Mouse (Mus musculus) lung, postnatal 4 days (tissue): ENCODE measurements around the gene H2-Eb1.

Experiments used
- DNase-seq, 2 experiments: peaks; one replicate each; pipeline ENCODE4 v3.0.0; 2021

Gene H2-Eb1

DNA sequence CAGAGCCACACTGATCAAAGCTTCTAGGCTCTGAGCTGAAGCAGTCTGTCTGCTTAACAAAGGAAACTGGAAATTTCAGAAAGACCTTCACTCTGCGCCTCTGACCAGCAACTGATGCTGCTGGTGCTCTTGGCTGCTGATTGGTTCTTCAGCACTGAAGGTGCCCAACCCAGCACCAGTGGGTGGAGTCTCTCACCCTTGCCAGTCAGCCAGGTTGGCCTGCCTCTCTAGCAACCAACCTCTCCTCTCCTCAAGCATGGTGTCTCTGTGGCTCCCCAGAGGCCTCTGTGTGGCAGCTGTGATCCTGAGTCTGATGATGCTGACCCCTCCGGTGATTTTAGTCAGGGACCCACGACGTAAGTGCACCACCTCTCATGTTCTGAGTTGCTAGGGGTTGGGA lies 19.8 kb downstream of the H2-Eb1 start, which contains the start of gene H2-Eb2:
TSS of gene H2-Eb2 (plus strand) at position 230 of the 400 bp plus-strand sequence.
- DNase-seq = peak in 1 of 2 experiments; percentile 33

DNA sequence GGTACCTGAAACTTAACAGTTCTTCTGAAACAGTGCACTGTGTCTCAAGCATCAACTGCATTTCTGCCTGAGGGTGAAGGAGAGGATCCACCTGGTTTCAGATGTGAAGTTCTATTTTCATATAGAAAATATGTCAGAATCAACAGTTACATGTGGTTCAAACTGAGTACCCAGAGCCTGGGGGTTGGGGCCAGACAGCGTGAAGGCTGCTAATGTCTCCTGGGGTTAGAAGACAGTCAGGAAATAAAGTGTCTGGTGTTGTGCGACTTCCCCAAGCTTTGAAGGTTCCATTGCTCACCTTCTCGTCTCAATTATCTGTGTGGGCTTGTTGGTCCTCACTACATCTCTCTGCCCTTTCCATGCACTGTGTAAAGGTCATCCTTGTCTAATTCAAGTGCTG lies 20.7 kb downstream of the H2-Eb1 start:
- DNase-seq = no peak

DNA sequence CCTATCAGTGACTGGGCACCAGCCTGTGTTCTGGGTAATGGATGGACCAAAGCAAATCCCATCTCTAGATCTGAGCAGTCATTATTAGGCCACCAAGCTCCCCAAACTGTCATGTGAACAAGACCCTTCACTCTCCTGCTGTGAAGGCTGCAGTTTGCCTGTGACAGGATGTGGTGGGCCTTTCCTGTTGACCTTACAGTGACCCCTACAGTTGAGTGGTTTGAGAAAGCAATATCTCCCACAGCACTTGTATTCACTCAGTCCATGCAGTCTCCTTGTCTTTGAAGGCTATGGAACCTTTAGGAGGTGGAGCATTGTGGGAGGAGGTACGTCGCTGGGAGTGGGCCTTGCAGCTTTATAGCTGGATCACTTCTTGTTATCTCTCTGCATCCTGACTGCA lies 24.1 kb downstream of the H2-Eb1 start:
- DNase-seq = no peak

DNA sequence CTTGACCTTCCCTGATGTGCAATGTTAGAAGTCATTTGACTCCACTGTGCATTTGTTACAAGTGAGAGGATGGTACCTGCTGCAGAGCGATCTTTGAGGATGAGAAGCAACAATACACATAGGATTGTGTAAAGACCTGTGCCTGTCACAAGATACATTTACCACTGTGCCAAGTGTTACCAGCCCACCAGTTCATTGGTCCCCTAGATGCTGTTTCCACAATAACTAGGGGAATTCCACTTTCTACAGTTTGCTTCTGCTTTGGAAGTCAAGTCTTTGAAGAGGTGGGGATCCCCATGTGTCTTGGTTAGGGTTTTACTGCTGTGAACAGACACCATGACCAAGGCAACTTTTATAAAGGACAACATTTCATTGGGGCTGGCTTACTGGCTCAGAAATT lies 25.5 kb downstream of the H2-Eb1 start:
- DNase-seq = no peak

DNA sequence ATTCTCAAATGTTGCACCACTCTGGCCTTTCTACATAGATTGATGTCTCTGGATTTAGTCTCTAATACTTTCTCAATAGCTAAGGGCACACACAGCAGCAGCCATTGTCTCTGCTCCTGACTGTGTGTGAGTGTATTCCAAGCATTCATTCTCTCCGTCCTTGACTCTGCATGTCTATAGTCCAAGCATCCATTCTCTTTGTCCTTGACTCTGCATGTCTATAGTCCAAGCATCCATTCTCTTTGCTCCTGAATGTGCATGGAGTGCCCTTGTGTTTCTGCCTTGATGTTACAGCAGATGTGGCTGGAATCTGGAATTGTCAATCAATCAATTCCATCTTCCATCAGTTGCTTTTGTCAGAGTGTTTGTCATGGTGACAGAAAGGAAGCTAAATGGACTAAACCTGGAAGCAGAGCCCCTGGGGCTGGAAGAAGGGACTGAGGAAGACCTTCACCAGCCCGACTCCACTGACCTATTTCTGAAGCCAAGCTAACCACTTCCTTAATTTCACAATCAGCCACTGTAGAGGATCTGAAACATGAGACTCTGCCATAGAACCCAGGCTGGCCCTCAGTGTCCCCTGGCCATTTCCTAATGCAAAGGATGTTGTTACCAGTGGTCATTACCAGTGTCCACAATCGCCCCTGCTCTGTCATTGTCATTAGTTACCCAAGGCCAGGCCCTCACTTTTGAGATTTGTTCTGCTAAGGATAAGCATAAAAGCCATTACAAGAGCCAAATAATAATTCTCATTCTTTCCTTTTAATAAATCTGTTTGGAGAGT lies 35.1 kb downstream of the H2-Eb1 start:
- no peak for DNase-seq

DNA sequence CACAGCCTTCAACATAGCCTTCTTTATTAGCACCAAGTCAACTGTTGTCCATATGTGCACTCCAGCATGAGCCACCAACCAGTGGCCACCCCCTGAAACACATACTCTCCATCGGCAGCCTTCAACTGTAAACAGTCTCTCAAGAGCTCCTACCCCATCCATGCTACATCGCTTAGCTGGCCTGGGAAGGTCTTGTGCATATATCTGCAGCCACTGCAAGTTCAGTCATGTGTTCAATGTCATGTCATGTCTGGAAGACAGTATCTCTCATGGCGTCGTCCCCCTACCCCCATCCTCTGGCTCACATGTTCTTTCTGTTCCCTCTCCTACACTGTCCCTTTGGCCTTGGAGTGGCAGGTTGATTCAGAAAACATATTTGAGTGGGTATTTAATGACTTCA lies 39.2 kb downstream of the H2-Eb1 start:
- DNase-seq = no peak

DNA sequence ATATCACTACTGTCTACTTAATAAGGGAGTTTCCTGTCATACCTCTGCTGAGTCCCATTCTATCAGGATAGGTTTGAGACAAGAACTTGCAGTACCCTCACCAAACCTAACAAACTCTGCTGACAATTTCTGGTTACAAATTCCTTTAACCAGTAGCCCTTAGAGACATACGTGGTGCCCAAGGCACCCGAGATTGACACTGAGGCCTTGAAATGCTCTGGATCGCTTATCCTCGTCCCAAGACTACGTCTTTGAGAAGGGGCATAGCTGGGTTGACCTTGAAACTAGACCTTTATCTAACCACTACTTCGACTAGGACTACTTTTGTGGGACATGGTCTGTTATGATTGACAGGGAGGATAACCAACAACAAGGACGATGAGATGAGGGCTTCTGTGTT lies 39.8 kb downstream of the H2-Eb1 start:
- DNase-seq = no peak

DNA sequence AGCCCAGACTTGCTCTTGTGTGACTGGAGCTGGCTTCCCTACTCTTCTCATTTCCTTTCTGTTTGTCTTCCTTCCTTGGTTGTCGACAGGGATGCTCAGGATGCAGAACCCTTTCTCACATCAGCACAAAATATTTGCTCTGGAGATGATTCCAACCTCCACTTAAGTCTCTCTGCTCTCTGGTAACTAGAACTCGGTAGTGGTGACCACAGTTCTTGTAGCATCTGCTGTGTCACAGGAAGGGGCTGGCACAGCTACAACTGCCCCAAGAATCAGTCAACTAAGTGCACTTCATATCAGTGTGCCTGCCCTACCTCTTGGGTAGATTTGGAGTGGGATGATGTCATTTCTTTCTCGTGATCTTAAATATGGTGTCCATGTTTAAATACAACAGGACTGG lies 40.4 kb downstream of the H2-Eb1 start:
- DNase-seq = no peak

DNA sequence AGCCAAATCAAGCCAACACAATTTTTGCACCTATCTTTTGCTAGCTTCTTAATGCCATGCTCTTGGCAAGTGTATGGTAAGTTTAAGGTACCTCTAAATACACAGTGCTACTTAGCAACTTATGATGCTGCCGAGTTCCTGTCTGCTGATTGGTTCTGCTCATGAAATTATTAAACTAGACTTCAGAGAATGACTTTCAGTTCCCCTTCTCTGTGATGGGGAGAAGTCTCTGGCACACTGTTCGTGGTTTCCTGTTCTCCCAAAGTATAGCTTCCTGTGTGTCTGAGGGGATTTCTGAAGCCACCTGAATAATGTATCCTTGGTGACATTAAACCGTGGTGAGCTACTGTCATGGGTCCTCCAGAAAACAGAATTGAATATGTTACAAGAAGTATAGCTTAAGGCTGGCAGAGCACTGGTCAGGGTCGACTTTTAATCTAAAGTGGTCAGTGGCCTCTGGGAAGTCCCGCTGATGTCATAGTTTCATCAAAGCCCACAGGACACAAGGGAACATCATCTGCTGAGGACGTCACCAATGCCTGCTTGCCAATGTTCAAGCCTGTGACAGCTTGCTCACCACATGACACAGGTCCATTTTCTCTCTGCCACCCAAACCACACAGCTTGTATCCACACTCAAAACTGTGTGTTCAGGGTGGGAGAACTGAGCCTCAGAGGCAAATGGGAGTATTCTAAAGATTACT lies 42.1 kb downstream of the H2-Eb1 start:
- DNase-seq = peak in 1 of 2 experiments; percentile 72

DNA sequence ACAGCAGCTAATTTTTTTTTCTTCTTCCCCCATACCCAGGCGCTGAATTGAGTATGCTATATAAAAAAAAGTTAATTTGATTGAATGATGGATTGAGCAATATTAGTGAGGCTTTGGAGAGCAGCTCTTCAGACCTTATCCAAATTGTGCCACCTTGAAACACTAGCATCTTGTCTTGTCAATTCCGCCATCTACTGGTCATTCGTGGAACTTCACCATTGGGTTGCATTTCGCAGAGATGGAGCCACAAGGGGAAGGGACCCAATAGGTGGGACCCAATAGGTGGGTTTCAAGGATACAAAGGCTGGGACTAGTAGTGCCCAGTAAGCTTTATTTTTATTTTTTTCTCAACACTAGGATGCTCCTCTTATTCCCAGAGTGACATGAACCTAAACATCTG lies 43.8 kb downstream of the H2-Eb1 start:
- DNase-seq = peak in 1 of 2 experiments; percentile 82

DNA sequence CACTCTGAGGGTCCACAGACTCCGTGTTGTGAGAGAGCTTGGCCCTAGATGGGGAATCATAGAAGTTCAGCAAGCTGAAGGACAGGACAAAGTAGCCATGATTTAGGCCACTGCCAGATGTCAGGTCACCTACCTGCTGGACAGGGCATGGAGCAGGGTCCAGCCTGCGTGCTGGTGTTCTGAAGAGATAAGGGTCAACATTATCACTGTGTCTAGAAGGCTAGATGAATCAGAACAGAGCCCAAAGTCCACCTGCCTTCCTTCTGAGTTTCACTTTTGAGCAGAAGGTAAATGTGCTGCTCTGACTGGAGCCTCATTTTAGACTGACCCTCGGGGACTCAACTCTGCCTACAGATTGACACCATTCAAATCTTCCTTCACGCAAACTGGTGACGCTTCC lies 48.9 kb downstream of the H2-Eb1 start, which contains the start of gene Btnl2:
TSS of gene Btnl2 (plus strand) at position 284 of the 400 bp plus-strand sequence.
- DNase-seq = no peak

DNA sequence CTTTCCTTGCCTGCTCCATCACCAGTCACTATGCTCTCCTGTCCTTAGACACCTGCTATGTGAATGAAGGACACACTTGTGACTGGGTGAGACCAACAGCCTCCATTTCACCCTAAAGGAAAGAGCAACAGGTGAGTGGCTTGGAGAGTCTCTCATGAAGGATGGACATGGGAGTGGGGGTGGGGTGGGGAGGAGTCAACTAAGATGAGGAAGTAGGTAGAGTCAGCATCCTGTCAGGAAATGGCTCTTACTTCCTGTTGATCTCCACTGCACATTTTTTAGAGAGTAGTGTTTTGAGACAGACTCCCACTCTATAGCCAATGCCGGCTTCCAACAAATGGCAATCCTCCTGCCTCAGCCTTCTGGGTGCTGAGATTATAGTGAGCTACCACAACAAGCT lies 49.3 kb downstream of the H2-Eb1 start:
- DNase-seq = peak in 1 of 2 experiments; percentile 19

DNA sequence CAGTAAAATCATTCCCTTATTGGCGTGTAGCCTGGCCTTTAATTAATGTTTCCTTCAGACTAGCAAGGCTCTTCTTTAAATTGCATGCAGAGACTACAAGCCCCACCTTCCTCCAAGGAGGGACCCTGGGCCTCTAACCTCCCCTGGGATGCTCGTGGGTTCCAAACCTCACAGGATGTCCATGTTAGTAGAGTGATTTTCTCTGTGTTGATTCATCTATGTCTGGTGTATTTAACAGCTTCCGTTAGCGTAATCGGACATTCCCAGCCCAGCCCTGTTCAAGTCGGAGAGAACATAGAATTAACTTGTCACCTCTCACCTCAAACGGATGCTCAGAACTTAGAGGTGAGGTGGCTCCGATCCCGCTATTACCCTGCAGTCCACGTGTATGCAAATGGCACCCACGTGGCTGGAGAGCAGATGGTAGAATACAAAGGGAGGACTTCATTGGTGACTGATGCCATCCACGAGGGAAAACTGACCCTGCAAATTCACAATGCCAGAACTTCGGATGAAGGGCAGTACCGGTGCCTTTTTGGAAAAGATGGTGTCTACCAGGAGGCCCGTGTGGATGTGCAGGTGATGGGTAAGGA lies 57.4 kb downstream of the H2-Eb1 start:
- peak in 1 of 2 experiments; percentile 9 for DNase-seq

DNA sequence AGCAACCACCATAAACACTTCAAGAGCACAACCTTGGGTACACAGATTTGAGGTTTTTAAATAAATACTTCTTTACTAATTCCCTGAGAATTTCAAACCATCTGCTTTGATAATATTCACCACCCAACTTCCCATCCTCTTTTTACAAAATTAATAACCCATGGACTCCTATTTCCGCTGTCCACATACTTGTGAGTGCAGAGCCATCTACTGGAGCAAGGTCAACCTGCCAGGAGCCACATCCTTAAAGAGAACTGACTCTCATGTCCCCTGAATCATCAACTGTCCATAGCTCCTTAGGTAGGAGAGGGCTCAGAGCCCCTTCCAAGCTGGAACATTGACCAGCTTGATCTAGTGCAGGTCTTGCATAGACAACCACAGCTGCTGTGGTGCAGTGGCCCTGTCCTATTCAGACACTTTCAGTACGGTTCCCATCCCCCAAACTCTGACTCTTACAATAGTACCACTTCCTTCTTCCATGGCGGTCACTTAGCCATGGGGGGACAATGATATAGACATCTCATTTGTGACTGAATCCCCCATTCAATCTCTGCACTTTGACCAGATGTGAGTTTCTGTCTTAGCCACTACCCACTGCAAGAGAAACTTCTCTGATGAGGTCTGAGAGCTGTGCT lies 58.1 kb downstream of the H2-Eb1 start:
- DNase-seq = peak in 1 of 2 experiments; percentile 10

DNA sequence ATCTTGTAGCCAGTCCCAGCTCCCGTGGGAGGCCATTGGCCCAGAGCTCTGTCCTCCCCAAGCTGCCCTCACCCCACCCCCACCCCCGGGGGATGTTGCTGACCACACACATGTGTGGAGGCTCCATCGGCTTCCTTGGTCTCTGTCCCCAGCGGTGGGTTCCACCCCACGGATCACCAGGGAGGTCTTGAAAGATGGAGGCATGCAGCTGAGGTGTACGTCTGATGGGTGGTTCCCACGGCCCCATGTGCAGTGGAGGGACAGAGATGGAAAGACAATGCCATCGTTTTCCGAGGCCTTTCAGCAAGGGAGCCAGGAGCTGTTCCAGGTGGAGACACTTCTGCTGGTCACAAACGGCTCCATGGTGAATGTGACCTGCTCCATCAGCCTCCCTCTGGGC lies 59.4 kb downstream of the H2-Eb1 start:
- DNase-seq = no peak
